Mouse (Mus musculus): ENCODE measurements around the gene Cgas. TPM values are rescaled to one million over a fixed set of nuclear protein-coding genes. Genes with fewer than 3 reads are reported as not detected.

Gene Cgas
- 0.36 and 0.39 TPM in 2 replicates for polyA plus RNA-seq (2021; fragmentation: Nextera tagmentation)
- long read RNA-seq, experiment 1, partial matches to known transcripts: 2 of 3 reads
- long read RNA-seq, experiment 1, other reads (novel, unspliced or antisense): 1 of 3 reads
- long read RNA-seq, experiment 2, full-length matches to known transcripts: 1 of 2 reads
- long read RNA-seq, experiment 2, partial matches to known transcripts: 1 of 2 reads
- long read RNA-seq, experiment 2, other reads (novel, unspliced or antisense): 0 of 2 reads

GRCm38 (mm10) chr9:78442579-78443392 is at the start of gene Cgas:
Gene Cgas (minus strand): TSS chr9:78443237.

GRCm38 (mm10) chr9:78488890-78489420 is 45.9 kb upstream of the Cgas start, which contains the start of gene Eef1a1:
Gene Eef1a1 (minus strand): TSS chr9:78489151.

GRCm38 (mm10) chr9:78447973-78448873 is 5.2 kb upstream of the Cgas start, which contains the start of the genes Mto1 and Gm17324:
Gene Mto1 (plus strand): TSS chr9:78448208.
Gene Gm17324 (minus strand): TSS chr9:78448786.

GRCm38 (mm10) chr9:78395630-78396351 is 47.2 kb downstream of the Cgas start, which contains the start of gene Ddx43:
Gene Ddx43 (plus strand): TSS chr9:78395777.

Small RNAs within 50 kb of the gene (microRNA-seq; reads per million reads assigned to microRNA genes)
- not detected for gene Gm26377

Other genes with a start within 250 kb of the Cgas start
- 0.28 TPM in 1 of 2 replicates, not detected in the other for gene Gsta1, start 212.6 kb downstream of the Cgas start, polyA plus RNA-seq (2021; fragmentation: Nextera tagmentation)
- gene Gm3776, start 186.1 kb downstream of the Cgas start, polyA plus RNA-seq (2021; fragmentation: Nextera tagmentation): not detected in 2 replicates
- not detected in 2 replicates for gene Gm10639, start 153.3 kb downstream of the Cgas start, polyA plus RNA-seq (2021; fragmentation: Nextera tagmentation)
- not detected in 2 replicates for gene Omt2a, start 128.4 kb downstream of the Cgas start, polyA plus RNA-seq (2021; fragmentation: Nextera tagmentation)
- gene Omt2b, start 115.6 kb downstream of the Cgas start, polyA plus RNA-seq (2021; fragmentation: Nextera tagmentation): not detected in 2 replicates
- 0.85 and 0.90 TPM in 2 replicates for gene Gsta2, start 87.4 kb downstream of the Cgas start, polyA plus RNA-seq (2021; fragmentation: Nextera tagmentation)
- gene Dppa5a, start 75.1 kb downstream of the Cgas start, polyA plus RNA-seq (2021; fragmentation: Nextera tagmentation): not detected in 2 replicates
- 0.06 and 1.3 TPM in 2 replicates for gene Ooep, start 64.5 kb downstream of the Cgas start, polyA plus RNA-seq (2021; fragmentation: Nextera tagmentation)
- not detected in 2 replicates for gene Ddx43, start 47.5 kb downstream of the Cgas start, polyA plus RNA-seq (2021; fragmentation: Nextera tagmentation)
- gene Mto1, start 5.0 kb upstream of the Cgas start, polyA plus RNA-seq (2021; fragmentation: Nextera tagmentation): 20.3 and 23.0 TPM in 2 replicates
- gene Gm17324, start 5.5 kb upstream of the Cgas start, polyA plus RNA-seq (2021; fragmentation: Nextera tagmentation): 1.2 and 1.5 TPM in 2 replicates
- gene Eef1a1, start 45.9 kb upstream of the Cgas start, polyA plus RNA-seq (2021; fragmentation: Nextera tagmentation): 1,170 and 1,347 TPM in 2 replicates
- gene Slc17a5, start 144.8 kb upstream of the Cgas start, polyA plus RNA-seq (2021; fragmentation: Nextera tagmentation): 15.8 and 16.7 TPM in 2 replicates
- gene Cd109, start 172.3 kb upstream of the Cgas start, polyA plus RNA-seq (2021; fragmentation: Nextera tagmentation): 1.0 and 1.1 TPM in 2 replicates